Mouse (Mus musculus): ENCODE results near the gene Zfp473. TPM values are rescaled to one million over a fixed set of nuclear protein-coding genes. Genes with fewer than 3 reads are reported as not detected.
"Not testable (repeated sequence)": the region's sequence is repeated elsewhere in the genome, so short reads cannot be mapped to it uniquely, and the experiment has no call there.

The Zfp473 gene
- total RNA-seq, 4 experiments from 2014 or later, result 0.31 to 0.70 (median 0.60) TPM

DNA sequence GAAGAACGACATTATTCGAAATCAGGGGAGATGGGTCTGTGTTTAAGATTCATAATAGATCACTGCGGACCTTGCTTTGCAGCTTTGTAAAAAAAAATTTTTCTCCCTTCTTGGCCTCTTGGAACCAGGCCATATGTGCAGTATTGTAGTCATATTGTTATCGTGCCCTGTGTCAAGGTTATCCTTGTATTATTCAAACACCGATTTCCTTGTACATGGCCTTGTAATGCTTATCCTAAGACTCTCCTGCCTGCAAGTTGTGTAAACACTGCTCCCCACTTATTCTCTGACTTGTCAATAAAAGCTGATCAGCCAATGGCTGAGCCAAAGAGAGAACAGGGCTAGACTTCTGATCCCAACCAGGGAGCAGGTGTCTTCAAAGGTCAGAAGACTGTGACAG is 28.8 kb downstream of the Zfp473 start:
- DNase-seq (ENCODE audit: low spot score in 2 of 2), result no peak

DNA sequence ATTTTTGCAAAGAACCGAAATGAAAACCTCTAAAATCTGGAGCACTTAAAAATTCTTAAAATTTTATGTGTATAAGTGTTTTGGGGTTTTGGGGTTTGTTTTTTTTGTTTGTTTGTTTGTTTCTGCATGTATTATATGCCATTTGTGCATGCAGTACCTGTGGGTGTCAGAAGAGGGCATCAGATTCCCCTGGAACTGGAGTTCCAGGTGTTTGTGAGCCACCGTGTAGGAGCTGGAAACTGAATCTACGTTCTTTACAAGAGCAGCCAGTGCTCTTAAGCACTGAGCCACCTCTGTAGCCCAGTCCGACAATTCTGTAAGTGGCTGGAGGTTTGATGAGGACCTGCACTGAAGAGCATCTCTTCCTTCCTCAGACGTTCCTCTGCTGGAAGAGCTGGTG is 41.0 kb downstream of the Zfp473 start:
- no peak for DNase-seq (ENCODE audit: low spot score in 2 of 2)

DNA sequence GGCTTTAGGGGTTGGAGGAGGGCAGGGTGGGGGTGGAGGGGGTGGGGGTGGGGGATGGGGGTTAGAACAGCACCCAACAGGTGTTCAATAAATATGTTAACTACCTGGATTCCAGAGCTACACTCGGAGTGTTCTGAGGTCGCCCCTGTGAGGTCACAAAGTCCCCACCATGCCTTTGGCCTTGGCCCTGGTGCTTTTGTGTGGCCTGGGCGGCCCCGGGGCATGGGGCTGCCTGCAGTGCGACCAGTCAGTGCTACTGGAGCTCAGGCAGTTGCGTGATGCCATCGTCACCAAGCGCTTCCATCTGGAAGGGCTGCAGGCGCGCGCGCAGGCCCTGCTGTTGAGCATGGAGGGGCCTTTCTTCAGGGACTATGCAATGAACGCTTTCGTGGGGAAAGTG is 42.3 kb downstream of the Zfp473 start, which contains the start of gene Izumo2:
Gene Izumo2 (plus strand): TSS at position 169 of the 400 bp plus-strand sequence.
- DNase-seq (ENCODE audit: low spot score in 2 of 2), result no peak

DNA sequence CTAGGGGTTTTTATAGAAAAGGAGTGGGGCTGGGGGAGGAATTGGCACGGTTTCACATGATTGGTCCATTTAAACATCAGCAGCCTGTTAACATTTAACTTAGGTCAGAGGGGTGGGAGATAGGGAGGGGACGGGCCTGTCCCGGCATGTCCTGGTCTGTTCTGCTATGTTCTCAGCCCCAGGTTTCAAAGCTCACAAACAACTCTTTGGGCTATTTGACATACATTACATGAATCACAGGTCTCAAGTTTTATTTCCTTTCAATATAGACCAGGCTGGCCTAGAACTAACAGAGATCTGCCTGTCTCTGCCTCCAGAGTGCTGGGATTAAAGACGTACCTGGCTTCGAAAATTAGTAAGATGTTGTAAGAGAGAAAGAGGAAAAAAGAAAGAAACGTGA is 42.8 kb downstream of the Zfp473 start:
- DNase-seq (ENCODE audit: low spot score in 2 of 2), result not testable (repeated sequence)

DNA sequence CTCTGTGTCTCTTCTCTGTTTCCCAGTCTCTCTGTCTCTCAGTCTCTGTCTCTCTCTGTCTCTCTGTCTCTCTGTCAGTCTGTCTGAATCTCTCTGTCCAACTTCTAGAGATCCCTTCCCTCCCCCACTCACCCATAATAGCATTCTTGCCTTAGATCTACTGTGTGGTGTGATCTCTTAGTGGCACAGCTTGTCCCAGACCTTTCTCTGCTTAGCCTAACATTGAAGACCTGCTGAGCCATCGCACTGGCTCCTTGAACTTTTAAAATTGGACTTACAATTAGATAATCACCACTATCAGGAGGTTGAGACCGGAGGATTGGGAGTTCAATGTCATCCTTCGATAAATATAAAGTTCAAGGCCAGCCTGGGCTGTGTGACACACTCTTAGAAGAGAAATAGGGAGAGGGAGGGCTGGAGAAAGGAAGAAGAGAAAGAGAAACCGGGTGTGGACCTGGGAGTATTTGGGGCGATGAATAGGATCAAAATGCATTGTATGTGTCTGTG is 43.6 kb downstream of the Zfp473 start:
- DNase-seq (ENCODE audit: low spot score in 2 of 2), result no peak

DNA sequence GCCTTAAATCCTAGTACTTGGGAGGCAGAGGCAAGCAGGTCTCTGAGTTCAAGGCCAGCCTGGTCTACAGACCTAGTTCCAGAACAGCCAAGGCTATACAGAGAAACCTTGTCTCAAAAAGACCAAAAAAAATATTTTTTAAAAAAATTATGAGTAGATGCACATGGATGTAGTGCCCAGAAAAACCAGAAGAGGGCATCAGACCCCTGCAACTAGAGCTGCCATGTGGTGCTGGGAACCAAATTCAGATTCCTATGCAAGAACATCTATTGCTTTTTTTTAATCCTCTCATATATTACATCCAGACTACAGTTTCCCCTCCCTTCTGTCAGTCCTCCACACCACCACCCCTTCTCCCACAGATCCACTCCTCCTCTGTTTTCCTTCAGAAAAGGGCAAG is 44.5 kb downstream of the Zfp473 start:
- DNase-seq (ENCODE audit: low spot score in 2 of 2), result no peak

DNA sequence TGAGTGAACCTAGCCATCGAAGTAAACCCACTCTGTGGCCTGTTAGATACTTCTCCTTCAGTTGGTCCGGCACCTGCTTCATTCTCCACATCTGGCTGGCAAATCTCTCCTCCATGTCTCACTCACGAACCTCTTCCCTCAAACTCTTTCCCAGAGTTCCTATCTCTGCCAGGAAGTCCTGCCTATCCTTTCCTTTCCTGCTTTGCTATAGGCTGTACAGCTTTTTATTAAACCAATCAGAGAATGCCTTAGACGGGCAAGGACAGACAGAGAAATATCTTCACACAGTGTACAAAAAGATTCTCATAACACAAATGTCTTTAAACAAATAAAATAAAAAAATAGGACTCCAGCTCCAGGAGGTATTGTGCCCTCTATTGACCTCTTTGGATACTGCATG is 45.8 kb downstream of the Zfp473 start:
- DNase-seq (ENCODE audit: low spot score in 2 of 2), result no peak

DNA sequence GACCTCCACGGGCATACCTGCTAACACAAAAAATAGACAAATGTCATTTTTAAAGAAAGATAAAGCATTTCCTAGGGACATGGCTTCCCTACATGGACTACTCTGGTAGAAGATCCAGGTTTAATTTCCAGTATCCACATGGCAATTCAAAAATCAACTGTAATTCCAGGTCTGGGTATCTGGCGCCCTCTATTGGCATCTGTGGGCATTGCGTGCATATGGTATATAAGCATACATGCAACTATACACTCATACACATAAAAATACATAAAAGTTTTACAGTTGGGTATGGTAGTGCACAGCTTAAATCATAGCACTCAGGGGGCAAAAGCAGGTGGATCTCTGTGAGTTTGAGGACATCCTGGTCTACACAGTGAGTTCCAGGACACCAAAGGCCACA is 46.5 kb downstream of the Zfp473 start:
- peak in 1 of 2 experiments; percentile 48 for DNase-seq (ENCODE audit: low spot score in 2 of 2)

DNA sequence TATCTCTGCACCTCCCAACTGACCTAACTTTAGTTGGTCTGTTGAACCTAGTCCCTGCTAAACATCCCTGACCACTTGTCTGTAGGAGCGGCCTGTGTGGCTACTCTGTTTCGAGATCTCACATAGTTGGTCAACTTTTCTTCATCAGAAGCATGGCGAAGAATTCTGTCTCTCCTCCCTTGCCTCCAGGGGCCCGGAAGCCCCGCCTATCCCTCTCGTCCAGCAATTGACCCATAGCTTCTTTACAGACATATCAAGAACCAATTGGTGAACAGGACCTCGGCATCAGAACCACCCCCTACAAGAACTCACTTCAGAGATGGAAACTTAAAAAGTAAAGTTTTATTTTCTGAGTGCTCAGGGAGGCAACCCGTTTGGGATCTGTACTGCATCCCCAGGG is 47.9 kb downstream of the Zfp473 start:
- no peak for DNase-seq (ENCODE audit: low spot score in 2 of 2)

DNA sequence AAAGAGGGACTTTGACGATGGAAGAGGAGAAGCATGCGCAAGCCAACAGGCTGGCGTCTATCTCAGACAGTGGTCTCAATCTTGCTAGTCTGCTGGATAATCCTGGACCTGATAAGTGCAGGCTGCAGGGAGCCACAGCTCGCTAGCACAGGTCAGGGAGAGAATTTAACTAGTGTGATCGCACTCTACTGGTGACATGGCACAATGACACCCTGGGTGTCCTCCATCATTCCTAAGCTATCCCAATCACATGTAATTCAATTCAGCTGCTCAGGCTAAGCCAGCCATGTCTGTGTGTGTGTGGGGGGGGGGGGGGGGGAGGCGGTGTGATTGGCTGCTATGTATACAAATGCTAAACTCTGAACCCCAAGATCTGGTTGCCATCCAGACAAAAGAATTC is 48.9 kb downstream of the Zfp473 start:
- DNase-seq (ENCODE audit: low spot score in 2 of 2), result peak in 1 of 2 experiments; percentile 49

DNA sequence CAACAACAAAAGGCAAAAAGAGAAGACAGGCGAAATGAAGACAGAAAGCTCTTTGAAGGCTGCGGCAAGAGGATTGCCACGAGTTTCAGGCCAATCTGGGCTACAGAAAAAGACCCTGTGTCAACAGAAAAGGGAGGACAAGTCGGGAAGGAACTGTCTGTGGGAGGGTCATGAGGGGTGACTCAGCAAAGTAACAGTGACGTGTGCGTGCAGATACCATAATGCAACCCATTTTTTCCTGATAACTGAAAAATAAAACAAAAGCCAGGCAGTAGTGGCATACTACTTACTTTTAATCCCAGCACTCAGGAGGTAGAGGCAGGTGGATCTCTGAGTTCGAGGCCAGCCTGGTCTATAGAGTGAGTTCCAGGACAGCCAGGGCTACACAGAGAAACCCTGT is 52.9 kb downstream of the Zfp473 start:
- no peak for DNase-seq (ENCODE audit: low spot score in 2 of 2)

DNA sequence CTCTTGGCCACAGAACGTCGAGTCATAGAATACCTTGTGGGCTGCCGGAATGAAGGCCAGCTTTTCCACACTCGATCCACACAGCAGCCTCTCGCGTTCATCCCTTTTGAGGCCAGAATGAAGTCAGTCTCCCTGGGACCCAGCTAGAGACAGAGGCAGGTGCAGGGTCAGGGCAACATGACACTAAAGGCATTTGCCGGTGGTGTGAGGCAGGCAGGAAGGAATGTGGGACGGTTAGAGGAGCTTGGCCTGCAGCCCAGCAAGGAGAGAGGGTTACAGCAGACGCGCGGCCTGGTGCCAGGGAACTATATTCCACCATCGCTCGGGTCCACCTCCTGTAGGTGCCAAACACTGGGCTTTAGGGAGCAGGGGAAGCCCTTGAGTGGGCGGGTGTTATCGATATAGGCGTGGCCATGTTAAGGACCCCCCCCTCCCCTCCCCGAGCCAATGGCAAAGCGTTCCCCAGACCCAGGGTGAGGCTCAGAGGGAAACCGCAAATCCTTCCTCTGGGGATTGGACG is 53.6 kb downstream of the Zfp473 start:
- DNase-seq (ENCODE audit: low spot score in 2 of 2), result no peak

DNA sequence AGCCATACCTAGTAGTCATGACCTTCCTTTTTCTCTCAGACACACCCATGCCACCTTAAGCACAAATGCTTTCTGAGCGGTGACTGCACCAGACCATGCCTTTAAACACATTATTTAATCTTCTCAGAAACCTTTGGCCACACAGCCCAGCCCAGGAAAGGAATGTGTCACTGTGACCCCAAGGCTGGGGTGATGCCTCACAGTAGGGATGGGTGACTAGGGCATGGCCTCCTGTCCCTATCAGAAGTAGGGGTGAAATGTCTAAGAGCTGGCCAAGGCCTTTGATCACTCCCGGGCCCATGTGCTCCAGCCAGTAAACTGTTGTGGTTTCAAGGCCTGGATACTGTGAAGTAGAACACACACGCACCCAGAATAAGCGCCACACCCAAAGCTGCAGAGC is 55.6 kb downstream of the Zfp473 start:
- DNase-seq (ENCODE audit: low spot score in 2 of 2), result no peak

DNA sequence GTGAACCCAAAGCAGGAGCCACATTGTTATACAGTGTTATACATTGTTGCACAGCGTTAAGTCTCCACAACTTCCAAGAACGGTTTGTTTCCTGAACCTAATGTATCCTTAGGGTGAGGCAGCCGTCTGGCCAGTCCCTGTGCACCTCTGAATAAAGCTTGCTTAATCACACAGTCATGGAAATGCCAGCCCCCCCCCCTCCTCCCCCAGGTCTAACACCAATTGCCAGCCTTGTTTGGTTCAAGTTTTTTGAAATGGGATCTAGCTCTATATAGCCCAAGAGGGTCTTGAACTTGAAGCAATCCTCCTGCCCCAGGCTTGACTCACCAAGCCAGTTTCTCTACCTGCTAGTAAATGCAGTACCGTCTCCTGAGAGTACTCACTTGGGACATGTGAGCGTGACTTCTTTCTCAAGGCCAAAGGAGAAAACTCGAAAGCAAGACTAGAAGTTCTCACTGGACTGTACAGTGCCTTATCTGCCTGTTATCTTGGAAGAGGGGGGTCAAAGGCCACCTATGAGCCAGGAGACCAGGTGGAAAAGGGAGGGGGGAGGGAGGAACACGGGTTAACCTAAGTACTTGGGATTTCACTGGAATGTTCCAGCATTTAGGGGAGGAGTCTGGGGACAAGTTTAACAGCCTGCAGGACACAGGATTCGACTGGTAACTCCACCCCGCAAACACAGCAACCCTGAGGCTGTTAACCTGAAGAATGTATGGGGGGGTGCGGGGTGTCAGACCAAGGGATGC is 57.2 kb downstream of the Zfp473 start:
- no peak for DNase-seq (ENCODE audit: low spot score in 2 of 2)

DNA sequence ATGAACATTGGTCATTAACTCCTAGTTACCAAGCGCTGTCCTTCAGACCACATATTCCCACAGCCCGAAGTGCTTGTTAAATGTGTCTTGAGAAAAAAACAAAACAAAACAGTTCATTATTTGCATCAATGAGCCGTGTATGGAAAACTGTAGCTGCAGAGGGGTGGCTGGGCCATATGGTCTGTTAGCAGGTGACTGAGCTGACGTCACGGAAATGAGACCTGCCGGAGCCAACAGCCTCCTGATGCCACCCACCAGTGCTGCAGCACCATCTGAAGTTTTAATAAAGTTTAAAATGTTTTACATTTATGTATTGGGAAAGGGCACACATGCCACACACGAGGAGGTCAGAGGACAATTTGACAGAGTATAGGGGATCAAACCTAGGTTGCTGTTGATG is 61.5 kb downstream of the Zfp473 start:
- no peak for DNase-seq (ENCODE audit: low spot score in 2 of 2)

DNA sequence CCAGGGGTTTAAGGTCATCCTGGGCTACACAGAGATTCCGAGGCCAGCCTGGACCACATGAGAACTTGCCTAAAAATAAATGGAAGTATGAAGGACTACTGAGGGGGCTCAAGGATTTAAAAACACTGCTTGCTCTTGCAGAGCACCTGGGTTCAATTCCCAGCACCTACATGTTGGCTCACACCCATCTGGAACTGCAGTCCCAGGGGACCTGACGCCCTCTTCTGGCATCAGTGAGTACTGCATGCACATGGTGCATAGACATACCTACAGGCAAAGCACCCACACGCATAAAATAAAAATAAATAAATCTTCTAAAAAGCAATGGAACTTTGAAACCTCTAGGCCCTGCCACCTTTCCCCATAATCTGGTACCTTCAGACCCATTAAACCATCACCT is 62.0 kb downstream of the Zfp473 start:
- no peak for DNase-seq (ENCODE audit: low spot score in 2 of 2)

DNA sequence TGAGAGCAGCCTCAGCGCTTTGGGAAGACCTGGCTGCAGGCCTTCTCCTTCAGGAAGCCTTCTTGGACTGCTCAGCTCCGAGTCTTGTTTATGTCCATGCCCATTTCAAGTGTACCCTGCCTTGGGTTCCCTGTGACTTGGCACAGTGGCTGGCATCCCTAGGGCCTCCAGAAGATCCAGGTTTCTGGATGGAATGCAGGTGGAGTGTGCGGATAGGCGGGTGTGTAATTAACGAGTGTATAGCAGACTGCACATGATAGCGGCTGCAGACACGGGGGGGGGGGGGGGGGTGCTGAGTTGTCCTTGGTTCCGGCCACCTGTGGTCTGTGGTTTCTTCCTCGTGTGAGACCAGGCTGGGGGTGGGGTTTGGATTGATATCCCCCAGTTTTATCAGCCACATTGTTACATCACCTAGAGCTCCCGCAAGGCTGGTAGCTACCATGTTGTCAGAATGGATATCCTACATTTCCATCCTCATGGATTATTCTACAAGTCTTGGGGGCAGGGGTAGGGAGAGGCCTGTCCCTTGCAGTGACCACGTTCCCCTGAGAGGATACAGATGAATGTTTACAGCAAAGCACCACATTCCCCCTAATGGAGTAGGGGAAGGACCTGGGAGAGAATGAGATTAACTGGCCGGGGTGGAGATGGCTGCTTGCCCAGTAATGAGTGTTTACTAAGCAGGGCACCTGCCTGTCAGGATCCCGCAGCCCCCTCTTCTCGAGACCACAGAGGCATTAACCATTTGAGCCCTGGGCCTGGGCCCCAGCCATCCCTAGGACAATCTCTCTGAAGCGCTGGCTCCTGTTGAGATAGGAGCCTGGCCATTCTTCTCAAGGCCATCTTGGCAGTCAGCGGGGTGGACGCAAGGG is 65.1 kb downstream of the Zfp473 start:
- DNase-seq (ENCODE audit: low spot score in 2 of 2), result no peak

DNA sequence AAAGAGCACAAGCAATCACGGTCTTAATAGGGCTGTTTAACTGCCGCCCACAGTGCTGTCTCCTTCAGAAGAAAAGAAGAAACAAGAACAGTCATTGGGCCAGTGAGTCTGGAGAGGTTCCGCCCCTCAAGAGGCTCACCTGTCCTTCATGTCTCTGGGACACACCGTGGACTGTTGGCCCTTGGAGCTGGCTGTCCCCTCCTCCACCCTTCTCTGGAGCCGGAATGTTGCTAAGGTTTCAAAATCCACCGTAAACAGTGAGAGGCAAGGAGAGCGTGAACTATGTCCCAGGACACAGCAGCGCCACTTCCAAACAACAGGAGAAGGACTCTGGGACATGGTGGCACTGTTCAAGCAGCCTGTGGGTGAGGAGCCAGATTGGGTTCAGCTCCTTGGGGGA is 67.2 kb downstream of the Zfp473 start:
- DNase-seq (ENCODE audit: low spot score in 2 of 2), result no peak
